Mouse (Mus musculus): Measurements from ENCODE around the gene Olfr665.
"Not testable (repeated sequence)": the region's sequence is repeated elsewhere in the genome, so short reads cannot be mapped to it uniquely, and the experiment has no call there.

Gene Olfr665

GRCm38 (mm10) chr7:104877731-104878130, at the start of gene Olfr665:
TSS of gene Olfr665 (plus strand) at chr7:104878031.
- ATAC-seq (ENCODE audit: insufficient number of reproducible peaks, low FRiP score, low TSS enrichment): no peak

GRCm38 (mm10) chr7:104842503-104842902, 35.3 kb upstream of the Olfr665 start, which contains the start of gene Usp17lb:
TSS of gene Usp17lb (minus strand) at chr7:104842603.
- ATAC-seq (ENCODE audit: insufficient number of reproducible peaks, low FRiP score, low TSS enrichment): no peak

- ATAC-seq (ENCODE audit: insufficient number of reproducible peaks, low FRiP score, low TSS enrichment): no peak
Measured at GRCm38 (mm10) chr7:104843731-104844287, 34.0 kb upstream of the Olfr665 start.

GRCm38 (mm10) chr7:104851546-104851945, 26.3 kb upstream of the Olfr665 start:
- ATAC-seq (ENCODE audit: insufficient number of reproducible peaks, low FRiP score, low TSS enrichment): not testable (repeated sequence)

- no peak for ATAC-seq (ENCODE audit: insufficient number of reproducible peaks, low FRiP score, low TSS enrichment)
Measured at GRCm38 (mm10) chr7:104855248-104855750, 22.5 kb upstream of the Olfr665 start.

GRCm38 (mm10) chr7:104856709-104857108, 21.1 kb upstream of the Olfr665 start, which contains the start of gene Usp17la:
TSS of gene Usp17la (plus strand) at chr7:104857009.
- ATAC-seq (ENCODE audit: insufficient number of reproducible peaks, low FRiP score, low TSS enrichment): not testable (repeated sequence)

- no peak for ATAC-seq (ENCODE audit: insufficient number of reproducible peaks, low FRiP score, low TSS enrichment)
Measured at GRCm38 (mm10) chr7:104857683-104858082, 20.1 kb upstream of the Olfr665 start.

GRCm38 (mm10) chr7:104861381-104861780, 16.4 kb upstream of the Olfr665 start:
- no peak for ATAC-seq (ENCODE audit: insufficient number of reproducible peaks, low FRiP score, low TSS enrichment)

- no peak for ATAC-seq (ENCODE audit: insufficient number of reproducible peaks, low FRiP score, low TSS enrichment)
Measured at GRCm38 (mm10) chr7:104895852-104896251, 18.0 kb downstream of the Olfr665 start, which contains the start of gene Olfr666. TSS of gene Olfr666 (minus strand) at chr7:104895952.

GRCm38 (mm10) chr7:104921382-104921781, 43.6 kb downstream of the Olfr665 start, which contains the start of gene Olfr667:
TSS of gene Olfr667 (minus strand) at chr7:104921482.
- no peak for ATAC-seq (ENCODE audit: insufficient number of reproducible peaks, low FRiP score, low TSS enrichment)

GRCm38 (mm10) chr7:104927957-104928356, 50.1 kb downstream of the Olfr665 start, which contains the start of gene Olfr668:
TSS of gene Olfr668 (minus strand) at chr7:104928057.
- ATAC-seq (ENCODE audit: insufficient number of reproducible peaks, low FRiP score, low TSS enrichment): no peak
